Mouse (Mus musculus) liver, embryonic 14.5 days (tissue): ENCODE results near the gene Myh14.

ENCODE experiments used
- CTCF ChIP-seq: IDR thresholded peaks from 2 replicates; pipeline ENCODE4 v1.5.1; 2016; ENCODE audit warnings: antibody characterized with exemption, low read depth, control low read depth
- EP300 ChIP-seq: IDR thresholded peaks from 2 replicates; pipeline ENCODE4 v1.6.1; 2016; ENCODE audit warnings: antibody characterized with exemption, low read depth

- TF ChIP-seq CTCF: no peak
- no peak for TF ChIP-seq EP300
Measured at GRCm38 (mm10) chr7:44697980-44698379, 27.3 kb upstream of the Myh14 start.
